Mouse (Mus musculus) cortical plate, adult 2 months (tissue): Measurements from ENCODE around the gene Gm5926. TPM values are rescaled to one million over a fixed set of nuclear protein-coding genes. Genes with fewer than 3 reads are reported as not detected.
"Not testable (repeated sequence)": the region's sequence is repeated elsewhere in the genome, so short reads cannot be mapped to it uniquely, and the experiment has no call there.

Source experiments
- H3K27ac ChIP-seq: fragments of 200-500 bp; 2 replicates; pipeline ENCODE4 v1.5.1; 2012; ENCODE audit warnings: low read length, control low read depth, inconsistent platforms; ENCODE audit not compliant: insufficient read depth
- H3K4me1 ChIP-seq: fragments of 200-500 bp; 2 replicates; pipeline ENCODE4 v1.6.1; 2011; ENCODE audit warnings: low read length; ENCODE audit not compliant: control insufficient read depth, insufficient read depth
- H3K4me3 ChIP-seq: fragments of 200-500 bp; 2 replicates; pipeline ENCODE4 v1.5.1; 2011; ENCODE audit warnings: mild to moderate bottlenecking, low read length, control low read depth; ENCODE audit not compliant: insufficient read depth
- polyA plus RNA-seq: library from polyadenylated mRNA; depleted of rRNA; stranded (reverse); fragments of >200 nt; gene quantifications from 2 replicates; pipeline ENCODE4 v1.2.3, GENCODE M21; 2012; rRNA removed

Gm5926 gene
- not detected in 2 replicates for polyA plus RNA-seq

DNA sequence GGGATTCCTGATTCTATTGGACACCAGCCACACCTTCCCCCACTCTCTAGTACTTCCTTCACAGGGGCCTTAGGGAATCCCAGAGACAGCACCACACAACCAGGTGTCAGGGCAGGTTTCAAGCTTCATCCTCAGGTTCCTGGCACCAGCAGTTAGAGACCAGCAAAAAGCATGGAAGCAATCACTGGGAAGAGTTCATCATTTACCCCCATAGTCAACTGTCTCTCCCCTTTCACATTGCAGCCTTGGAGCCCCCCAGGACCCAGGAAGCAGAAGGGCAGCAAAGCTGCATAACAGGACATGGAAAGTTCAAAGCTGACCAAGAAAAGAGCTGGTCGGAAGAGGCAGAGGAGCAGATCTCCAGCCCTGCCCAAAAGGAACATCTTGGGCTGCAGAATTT, at the start of gene Gm5926:
Gene Gm5926, plus strand, starts transcription at position 301 of the 400 bp plus-strand sequence.
- not testable (repeated sequence) for H3K4me1 ChIP-seq, H3K4me3 ChIP-seq, H3K27ac ChIP-seq

DNA sequence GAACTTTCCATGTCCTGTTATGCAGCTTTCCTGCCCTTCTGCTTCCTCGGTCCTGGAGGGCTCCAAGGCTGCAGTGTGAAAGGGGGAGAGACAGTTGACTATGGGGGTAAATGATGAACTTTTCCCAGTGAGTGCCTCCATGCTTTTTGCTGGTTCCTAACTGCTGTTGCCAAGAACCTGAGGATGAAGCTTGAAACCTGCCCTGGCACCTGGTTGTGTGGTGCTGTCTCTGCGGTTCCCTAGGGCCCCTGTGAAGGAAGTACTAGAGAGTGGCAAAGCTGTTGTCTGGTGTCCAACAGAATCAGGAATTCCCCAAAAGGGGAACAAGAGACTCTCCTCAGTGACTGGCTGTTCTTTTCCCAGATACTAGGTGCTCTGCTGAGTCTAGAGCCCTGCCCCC, 49.5 kb upstream of the Gm5926 start:
- H3K4me1 ChIP-seq, H3K4me3 ChIP-seq, H3K27ac ChIP-seq: not testable (repeated sequence)

DNA sequence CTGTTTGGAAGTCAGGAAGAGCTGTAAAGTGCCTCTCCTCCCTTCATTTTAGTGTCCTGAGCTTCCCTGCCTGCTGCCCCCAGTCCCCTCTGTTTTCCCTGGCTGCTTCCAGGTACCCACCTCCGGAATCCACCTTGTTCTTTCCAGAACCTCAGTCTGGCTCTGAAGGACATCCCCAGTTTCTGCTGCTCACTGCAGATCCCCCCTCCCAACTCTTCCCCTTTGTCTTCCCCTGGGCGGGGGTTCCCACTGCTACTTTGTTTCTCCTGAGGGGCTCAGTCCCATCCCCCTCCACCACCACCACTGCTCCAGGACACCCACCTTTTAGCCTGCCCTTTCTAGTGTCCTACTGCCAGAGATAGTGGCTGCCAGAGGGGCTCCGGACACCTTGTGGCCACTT, 49.1 kb upstream of the Gm5926 start:
- H3K27ac ChIP-seq, H3K4me1 ChIP-seq, H3K4me3 ChIP-seq: not testable (repeated sequence)

Other genes starting within 250 kb of the Gm5926 start
- gene Btbd35f1, start 90.7 kb upstream of the Gm5926 start, polyA plus RNA-seq = not detected in 2 replicates
- not detected in 2 replicates for gene Btbd35f21, start 75.4 kb downstream of the Gm5926 start, polyA plus RNA-seq
- gene Btbd35f30, start 243.9 kb downstream of the Gm5926 start, polyA plus RNA-seq = not detected in 2 replicates